Mouse (Mus musculus): Measurements from ENCODE around the gene Csrnp2. TPM values are rescaled to one million over a fixed set of nuclear protein-coding genes. Genes with fewer than 3 reads are reported as not detected.
"Not testable (repeated sequence)": the region's sequence is repeated elsewhere in the genome, so short reads cannot be mapped to it uniquely, and the experiment has no call there.

The Csrnp2 gene
- total RNA-seq (2017): 2.6 and 4.0 TPM in 2 replicates

DNA sequence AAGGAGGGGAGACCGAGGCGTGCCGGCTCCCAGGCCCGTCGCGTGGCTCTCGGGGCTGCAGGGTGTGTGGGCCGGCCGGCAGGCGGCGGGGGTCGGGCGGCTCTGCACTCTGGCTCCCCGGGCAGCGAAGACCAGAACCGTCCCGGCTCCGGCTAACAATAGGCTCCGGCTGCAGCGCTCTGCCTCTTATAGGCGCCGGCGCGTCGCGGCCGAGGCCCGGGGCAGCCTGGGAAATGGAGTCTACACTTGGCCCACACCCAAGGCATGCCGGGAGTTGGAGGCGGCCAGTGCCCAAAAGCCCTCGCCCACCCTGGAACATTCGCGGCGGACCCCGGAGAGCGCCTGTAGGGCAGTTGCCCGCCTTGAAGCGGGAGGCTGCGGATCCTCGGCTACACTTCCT lies at the start of gene Csrnp2:
Gene Csrnp2 (minus strand): TSS at position 387 of the 400 bp plus-strand sequence.
- peak; percentile 94 for ATAC-seq (replicated peaks; ENCODE audit: low read depth, poor library complexity, severe bottlenecking)

DNA sequence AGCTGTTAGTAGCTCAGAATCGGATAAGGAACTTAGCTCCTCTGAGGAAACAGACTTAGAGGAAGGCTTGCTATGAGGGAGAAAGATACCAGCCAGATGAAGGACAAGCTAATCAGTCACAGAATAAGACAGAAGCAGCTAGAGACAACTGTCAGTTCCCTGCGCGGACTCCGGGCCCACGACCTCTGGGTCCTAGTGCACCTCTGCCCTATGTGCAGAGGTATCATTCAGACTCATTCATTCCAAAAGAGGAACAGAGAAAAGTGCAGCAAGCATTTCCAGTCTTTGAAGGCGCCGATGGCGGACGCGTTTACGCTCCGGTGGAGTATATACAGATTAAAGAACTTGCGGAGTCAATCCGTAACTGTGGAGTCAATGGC lies 48.4 kb upstream of the Csrnp2 start:
- not testable (repeated sequence) for ATAC-seq (replicated peaks; ENCODE audit: low read depth, poor library complexity, severe bottlenecking)

DNA sequence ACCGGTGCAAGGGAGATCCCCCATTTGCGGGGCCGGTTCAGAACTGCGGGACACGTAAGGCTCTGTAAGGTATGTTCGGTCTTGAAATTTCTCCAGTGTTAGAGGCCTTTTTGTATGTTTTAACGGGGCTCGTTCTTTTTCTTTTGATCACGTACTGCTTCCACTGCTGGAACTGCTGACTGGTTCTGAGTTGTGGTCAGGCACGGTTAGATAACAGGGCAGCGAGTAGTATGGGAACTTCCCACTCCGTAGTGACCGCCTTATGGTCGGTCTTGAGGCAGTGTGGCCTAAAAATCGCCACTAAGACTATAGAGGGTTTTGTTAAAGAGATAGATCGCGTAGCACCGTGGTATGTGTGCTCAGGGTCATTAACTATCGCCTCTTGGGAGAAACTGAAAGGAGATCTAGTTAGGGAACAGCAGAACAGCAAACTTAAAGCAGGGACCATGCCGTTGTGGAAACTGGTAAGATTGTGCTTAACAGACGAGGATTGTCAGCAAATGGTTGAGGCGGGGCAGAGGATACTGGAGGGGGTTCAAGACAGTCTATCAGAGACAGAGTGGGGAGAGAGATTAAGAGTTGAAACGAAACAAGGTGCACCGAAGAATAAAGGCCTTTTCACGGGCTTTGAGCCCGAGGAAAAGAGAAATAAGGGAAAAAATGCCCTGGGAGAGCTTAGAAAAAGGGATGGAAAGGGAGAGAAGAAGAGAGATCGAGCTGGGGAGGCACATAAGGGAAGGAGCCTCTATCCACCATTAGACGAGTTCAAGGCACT lies 47.8 kb upstream of the Csrnp2 start:
- ATAC-seq (replicated peaks; ENCODE audit: low read depth, poor library complexity, severe bottlenecking): not testable (repeated sequence)

DNA sequence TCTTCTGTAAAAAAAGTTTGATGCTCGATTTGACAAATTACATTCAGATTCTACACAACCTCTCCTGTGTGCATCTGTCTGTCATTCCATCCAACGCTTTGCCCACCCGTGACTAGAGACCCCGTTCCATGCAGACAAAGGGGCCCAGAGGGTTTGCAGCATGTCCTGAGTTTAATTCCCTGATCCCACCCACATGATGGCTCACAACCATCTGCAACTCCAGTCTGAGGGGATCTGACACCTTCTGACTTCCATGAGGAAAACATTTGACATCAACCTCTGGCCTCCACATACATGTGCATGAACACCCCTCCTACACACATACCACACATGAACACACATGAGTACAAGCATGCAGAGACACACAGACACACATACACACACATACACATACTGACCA lies 46.1 kb upstream of the Csrnp2 start:
- ATAC-seq (replicated peaks; ENCODE audit: low read depth, poor library complexity, severe bottlenecking): no peak

DNA sequence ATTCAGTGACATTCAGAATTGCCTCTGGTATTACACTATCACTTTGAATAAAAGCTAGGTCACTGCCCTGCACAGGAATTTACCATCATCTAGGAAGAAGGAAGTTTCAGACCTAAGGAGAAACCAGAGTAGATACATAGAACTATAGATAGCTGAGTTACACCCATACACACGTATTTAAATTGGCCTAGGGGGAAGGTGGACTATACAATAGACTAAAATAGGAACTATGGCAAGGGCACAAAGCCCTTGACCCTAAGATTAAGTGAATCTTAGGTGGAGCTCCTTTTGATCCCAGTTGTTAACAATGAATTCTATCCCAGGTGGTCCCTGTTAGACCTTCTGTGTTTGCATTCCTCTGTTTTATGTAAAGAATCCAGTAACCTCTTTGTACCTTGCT lies 45.7 kb upstream of the Csrnp2 start:
- ATAC-seq (replicated peaks; ENCODE audit: low read depth, poor library complexity, severe bottlenecking): not testable (repeated sequence)

DNA sequence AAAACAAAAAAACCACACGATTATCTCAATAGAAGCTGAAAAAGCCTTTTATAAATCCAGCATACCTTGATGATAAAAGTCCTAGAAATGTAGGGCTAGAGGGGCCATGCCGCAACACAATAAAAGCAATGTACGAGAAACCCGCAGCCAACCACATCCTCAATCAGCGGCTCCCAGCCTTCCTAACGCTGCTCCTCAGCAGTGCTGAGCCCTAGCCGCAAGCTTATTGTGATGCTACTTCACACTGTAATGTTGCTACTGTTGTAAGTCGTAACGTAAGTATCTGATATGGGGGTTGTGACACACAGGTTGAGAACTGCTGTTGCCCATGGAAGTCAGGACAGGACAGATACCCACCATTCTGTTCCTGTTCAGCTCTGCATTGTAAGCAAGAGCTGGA lies 44.1 kb upstream of the Csrnp2 start:
- ATAC-seq (replicated peaks; ENCODE audit: low read depth, poor library complexity, severe bottlenecking): 0 out of 2 replicates have a peak, but pooled peaks have one; percentile 36

DNA sequence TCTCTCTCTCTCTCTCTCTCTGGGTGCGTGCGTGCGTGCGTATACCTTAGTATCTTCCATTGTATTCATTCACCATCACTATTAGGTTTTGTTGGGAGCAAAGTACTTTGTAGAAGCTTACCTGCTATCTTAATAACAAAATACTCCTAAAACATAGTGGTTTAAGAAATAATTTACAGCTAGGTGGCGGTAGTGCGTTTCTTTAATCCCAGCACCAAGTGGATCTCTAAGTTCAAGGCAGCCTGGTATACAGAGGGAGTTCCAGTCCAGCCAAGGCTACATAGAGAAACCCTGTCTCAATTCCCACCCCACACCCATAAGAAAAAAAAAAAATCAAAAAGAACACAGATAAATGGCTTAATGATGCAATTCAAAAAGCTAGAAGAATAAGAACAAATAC lies 42.6 kb upstream of the Csrnp2 start:
- ATAC-seq (replicated peaks; ENCODE audit: low read depth, poor library complexity, severe bottlenecking): peak; percentile 56; the same call in 1 of the 2 replicates

DNA sequence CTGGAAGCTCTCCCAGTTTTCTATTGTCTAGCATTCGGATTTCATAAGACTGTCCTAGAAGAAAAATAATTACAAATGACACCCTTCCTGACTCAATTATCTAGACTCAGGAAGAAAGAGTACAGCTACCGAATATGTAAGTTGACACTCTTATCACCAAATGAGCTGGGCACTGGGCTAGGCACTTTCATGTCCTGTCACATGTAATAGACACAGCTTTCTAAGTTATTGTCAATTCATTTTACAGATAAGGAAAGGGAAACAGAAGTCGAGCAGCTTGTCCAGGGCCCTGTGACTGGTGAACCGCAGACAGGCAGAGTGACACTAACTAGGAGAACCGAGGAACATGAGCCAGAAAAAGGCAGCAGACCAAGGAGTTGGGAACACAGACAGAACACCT lies 32.6 kb upstream of the Csrnp2 start:
- no peak for ATAC-seq (replicated peaks; ENCODE audit: low read depth, poor library complexity, severe bottlenecking)

DNA sequence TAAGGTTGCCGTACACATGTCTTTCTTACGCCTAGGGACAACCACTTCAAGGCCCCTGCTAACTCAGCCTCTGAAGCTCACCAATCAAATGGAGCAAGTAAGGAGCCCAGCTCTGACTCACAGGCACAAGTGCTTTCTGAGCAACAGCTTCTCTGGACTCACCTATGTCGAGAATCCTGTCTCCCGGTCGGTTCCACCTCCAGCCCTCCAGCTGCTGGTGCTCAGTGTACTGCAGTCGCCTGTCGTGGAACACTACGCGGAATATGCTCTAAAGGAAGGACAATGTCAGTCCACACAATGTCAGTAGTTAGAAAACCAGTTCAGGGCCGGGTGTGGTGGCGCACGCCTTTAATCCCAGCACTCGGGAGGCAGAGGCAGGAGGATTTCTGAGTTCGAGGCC lies 30.1 kb upstream of the Csrnp2 start:
- ATAC-seq (replicated peaks; ENCODE audit: low read depth, poor library complexity, severe bottlenecking): no peak

DNA sequence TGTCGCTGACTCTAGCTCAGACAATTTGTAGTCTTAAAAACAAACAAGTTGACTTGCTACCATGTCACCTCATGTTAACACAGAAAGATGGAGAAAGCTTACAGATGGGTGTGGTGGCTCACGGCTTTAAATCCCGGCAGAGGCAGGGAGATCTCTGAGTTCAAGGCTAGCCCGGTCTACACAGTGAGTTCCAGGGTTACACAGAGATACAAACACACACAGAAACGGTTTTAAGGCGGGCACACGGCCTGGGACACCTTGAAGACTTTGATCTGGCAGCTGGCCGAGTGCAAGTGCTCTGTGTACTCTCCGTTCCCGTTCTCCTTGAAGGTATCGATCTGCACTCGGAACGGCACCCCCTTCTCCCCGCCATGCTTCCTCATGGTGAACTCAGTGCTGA lies 25.0 kb upstream of the Csrnp2 start:
- ATAC-seq (replicated peaks; ENCODE audit: low read depth, poor library complexity, severe bottlenecking): no peak

DNA sequence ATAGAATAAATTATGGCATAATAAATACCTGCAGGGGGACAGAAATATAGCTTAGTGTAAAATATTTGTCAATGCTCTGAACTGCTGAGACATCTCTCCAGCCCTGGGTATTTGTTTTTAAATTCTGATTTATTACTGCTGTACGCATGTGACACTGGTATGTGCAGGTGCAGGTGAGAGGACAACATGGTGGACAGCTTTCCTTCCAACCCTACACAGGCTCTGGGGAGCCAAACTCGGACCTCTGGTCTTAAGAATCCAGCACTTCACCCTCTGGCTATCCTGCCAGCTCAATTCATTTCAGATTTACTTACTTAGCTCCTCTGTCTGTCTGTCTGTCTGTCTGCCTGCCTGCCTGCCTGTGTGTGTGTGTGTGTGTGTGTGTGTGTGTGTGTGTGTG lies 19.8 kb upstream of the Csrnp2 start:
- no peak for ATAC-seq (replicated peaks; ENCODE audit: low read depth, poor library complexity, severe bottlenecking)

DNA sequence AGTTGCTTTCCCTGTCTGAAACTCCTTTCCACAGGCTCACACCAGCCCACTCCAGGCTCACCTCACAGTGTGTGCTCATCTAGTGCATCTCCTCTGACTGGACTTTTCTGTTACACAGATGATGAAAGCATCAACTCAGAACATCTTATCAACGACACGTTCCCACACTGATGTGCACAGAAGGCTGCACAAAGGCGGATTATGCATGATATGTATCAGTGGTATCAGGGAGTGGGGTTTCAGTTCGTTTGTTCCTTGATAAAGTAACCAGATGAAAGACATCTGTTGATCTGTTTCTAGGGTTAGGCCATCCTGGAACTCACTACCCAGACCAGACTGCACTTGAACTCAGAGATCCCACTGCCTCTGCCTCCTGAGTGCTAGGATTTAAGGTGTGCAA lies 18.1 kb upstream of the Csrnp2 start:
- no peak for ATAC-seq (replicated peaks; ENCODE audit: low read depth, poor library complexity, severe bottlenecking)

DNA sequence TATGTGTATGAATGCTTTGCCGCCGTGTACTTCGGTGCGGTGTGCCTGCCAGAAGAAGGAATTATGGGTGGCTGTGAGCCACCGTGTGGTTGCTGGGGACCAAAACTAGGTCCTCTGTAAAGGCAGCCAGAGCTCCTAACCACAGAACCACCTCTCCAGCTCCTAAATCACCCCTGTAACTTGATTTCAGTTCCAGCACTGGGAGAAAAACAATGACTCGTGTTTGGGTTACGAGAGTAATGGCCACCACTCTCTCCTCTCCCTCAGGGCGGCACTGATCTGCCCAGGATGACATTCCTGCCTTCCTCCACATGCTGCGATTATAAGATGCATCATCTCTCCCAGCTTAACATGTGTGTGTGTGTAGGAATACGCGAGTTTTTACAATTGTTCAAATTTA lies 14.8 kb upstream of the Csrnp2 start:
- no peak for ATAC-seq (replicated peaks; ENCODE audit: low read depth, poor library complexity, severe bottlenecking)

DNA sequence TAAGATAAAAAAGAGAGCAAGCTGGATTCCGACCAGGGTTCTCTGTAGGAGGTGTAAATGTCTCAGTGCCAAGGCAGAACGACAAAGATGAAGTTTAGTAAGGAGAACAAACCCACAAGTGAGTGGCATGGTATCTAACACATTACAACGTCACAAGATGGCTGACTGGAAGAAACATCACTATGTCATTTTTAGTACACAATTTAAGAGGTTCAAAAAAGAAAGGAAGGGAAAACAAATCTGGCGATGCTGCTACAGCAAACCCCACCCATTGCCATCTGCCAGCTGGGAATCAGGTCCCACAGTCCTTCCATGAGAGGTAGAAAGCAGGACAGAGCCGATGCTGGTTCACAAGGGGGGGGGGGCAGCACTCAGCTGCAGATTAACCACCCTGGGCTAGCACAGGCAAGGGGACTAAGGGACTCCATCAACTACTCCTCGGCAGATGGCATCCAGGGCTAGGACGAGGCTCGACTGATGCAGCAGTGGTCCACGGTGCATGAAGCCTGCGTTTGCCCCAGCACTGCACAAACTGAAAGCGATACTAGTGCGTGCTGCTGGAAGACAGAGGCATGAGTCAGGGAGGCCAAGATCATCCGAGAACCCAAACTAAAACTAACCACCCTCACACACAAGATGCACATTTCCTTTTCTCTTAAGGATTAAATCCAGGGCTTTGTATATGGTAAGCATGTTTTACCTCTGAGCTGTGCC lies 13.3 kb upstream of the Csrnp2 start:
- ATAC-seq (replicated peaks; ENCODE audit: low read depth, poor library complexity, severe bottlenecking): no peak

DNA sequence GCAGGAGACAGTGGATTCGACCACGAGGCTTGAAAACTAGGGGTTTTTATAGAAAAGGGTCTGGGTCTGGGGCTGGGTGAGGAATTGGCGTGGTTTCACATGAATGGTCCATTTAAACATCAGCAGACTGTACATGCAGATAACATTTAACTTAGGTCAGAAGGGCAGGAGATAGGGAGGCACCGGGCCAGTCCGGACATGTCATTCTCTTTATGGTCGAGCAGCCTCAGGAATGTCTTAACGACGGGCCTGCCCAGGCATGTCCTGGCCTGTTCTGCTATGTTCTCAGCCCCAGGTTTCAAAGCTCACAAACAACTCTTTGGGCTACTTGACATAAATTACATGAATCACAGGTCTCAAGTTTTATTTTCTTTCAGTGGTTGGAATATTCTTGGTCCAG lies 4.2 kb upstream of the Csrnp2 start:
- not testable (repeated sequence) for ATAC-seq (replicated peaks; ENCODE audit: low read depth, poor library complexity, severe bottlenecking)

DNA sequence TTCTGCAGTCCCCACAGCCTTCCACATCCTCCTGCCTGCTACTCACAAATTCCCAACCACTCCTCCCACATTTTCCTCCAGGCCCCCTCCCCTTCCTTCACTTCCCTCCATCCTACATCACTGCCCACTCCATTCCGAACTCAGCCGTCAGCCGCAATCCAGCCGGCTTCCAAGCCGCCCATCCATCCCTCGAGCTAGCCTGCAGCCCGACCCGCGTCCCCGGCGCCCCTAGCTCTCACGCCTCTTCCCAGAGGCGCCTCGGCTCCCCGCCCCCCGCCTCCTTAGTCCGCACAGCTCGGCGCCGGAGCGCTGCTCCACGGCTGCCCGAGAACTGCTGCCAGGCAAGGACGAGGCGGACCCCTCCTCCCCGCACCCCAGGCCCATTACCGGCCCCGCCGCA lies 641 bp downstream of the Csrnp2 start:
- ATAC-seq (replicated peaks; ENCODE audit: low read depth, poor library complexity, severe bottlenecking): no peak

DNA sequence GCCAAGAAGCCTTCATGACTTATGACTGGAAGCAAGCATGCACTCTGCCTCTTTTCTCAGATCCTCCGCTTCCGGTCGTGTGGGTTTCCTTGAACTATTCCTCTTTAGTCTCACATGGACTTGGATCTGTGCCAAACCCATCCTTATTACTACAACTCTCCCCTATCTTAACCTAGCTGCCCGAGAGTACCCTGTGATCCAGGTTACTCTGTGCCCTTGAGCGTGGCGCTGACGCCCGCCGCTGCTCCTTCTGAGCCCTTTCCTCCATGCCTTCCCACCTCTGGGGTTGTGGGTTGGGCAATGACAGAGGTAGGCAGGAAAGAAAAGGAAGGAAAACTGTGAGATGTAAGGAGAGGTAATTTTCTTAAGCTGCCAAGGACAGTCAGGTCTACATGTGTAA lies 3.3 kb downstream of the Csrnp2 start:
- no peak for ATAC-seq (replicated peaks; ENCODE audit: low read depth, poor library complexity, severe bottlenecking)

DNA sequence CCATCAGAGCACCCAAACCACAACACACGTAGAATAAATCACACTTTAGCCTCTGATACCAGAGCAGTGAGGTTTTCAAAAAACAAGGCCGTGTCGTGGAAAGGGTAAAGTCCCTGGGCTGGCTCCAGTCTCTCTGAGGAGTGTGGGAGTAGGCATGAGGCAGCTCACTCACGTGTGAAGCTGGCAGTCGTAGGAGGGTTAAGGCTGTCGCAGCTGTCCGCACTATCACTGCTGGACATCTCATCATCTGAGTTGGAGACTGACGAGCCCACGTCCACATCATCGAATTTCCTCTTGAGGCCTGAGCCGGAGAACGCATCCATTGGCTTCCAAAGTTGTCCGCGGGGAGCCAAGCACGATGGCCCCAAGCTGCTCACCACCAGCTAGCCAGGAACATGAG lies 6.0 kb downstream of the Csrnp2 start:
- no peak for ATAC-seq (replicated peaks; ENCODE audit: low read depth, poor library complexity, severe bottlenecking)

DNA sequence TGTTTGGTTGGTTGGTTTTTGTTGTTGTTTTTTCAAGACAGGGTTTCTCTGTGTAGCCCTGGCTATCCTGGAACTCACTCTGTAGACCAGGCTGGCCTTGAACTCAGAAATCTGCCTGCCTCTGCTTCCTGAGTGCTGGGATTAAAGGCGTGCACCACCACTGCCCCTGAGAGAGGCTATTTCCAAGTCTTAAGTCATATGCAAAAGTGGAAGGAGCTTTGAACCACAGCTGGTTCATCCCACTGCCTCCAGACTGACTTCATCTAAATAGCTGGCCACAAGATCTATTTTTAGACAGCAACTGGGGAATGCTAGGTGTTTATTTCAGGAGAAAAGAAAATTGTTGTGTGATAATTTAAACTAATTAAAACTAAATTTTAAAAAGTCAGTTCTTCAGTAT lies 7.0 kb downstream of the Csrnp2 start:
- not testable (repeated sequence) for ATAC-seq (replicated peaks; ENCODE audit: low read depth, poor library complexity, severe bottlenecking)

DNA sequence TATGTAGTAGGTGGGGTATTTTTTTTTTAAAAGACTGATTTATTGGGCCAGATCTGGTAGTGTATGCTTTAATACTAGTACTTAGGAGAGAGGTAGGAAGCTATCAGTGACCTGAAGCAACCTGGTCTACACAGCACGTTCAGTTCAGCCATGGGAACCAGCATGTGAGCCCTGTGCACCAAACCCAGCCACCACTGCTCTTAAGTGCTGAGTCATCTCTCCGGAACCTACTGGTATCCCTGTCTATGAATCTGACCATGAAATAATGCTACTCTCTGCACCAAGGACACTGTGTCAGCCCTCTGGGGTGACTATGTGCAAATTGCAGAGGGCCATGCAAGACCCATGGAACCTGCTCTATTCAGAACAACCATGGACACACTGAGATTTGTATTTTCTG lies 8.2 kb downstream of the Csrnp2 start:
- no peak for ATAC-seq (replicated peaks; ENCODE audit: low read depth, poor library complexity, severe bottlenecking)

DNA sequence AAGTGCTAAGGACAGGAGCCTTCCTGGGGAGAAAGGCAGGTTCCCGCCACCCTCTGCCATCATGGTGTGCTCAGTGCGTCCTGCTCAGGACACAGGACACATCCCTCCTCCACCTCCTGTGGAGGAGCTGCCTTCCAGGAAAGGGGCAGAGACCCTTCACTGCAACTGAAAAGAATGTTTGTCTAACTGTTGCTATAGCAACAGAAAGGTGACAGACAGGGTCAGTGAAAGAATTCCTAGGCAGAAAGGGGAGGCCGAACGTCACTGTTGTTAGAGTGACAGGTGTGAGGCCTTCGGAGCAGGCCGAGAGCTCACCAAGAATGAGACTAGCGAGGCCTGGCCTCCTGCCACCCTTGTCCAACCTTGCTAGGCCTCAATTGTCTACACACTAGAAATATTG lies 8.8 kb downstream of the Csrnp2 start:
- ATAC-seq (replicated peaks; ENCODE audit: low read depth, poor library complexity, severe bottlenecking): no peak

DNA sequence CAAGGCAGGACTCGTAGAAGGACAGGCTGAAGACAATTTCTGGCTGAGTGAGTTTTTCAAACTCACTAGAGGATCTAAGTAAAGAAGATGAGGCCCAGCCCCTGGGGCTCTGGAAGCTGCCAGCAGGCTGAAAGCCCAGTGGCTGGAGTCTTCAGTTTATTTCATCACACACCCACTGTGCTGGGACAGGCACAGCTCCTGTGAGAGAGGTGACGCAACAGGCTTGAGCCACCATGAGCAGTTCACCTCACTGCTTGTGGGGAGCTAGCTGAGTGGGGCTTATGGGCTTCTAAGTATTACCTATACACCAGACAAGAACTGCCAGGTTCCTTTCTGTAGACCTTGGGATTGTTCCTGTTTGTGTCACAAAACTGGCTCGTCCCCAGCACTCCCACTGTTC lies 9.7 kb downstream of the Csrnp2 start:
- no peak for ATAC-seq (replicated peaks; ENCODE audit: low read depth, poor library complexity, severe bottlenecking)
